Mouse (Mus musculus) adrenal gland, postnatal 14 days (tissue): ENCODE measurements around the gene Arf3. TPM values are rescaled to one million over a fixed set of nuclear protein-coding genes. Genes with fewer than 3 reads are reported as not detected.
A peak's percentile ranks its signal among the peaks of the same experiment; 100 is the strongest.

Experiments
- DNase-seq: peaks from one replicate; pipeline ENCODE4 v3.0.0; 2021; ENCODE audit warnings: mixed read lengths
- total RNA-seq: library from RNA; stranded (reverse); gene quantifications from 2 replicates; pipeline ENCODE4 v1.2.3, GENCODE M21; 2021

Arf3 gene
- total RNA-seq, 1 experiment from 2014 or later: 98.5 TPM

GRCm38 (mm10) chr15:98722191-98722590, 40.8 kb downstream of the Arf3 start:
- no peak for DNase-seq

- DNase-seq: no peak
These were observed 45.7 kb downstream of the Arf3 start for GRCm38 (mm10) chr15:98717301-98717700.

- DNase-seq: peak; percentile 40
These were observed 48.8 kb downstream of the Arf3 start for GRCm38 (mm10) chr15:98714230-98714652.

GRCm38 (mm10) chr15:98710442-98710841, 52.6 kb downstream of the Arf3 start:
- DNase-seq: peak; percentile 87

GRCm38 (mm10) chr15:98707766-98708372, 55.1 kb downstream of the Arf3 start, which contains the start of gene Ccdc65:
Gene Ccdc65 (plus strand): TSS chr15:98708207.
- peak; percentile 92 for DNase-seq

- no peak for DNase-seq
These were observed 58.7 kb downstream of the Arf3 start for GRCm38 (mm10) chr15:98704312-98704711.

- peak; percentile 94 for DNase-seq
These were observed 63.6 kb downstream of the Arf3 start for GRCm38 (mm10) chr15:98699190-98700105.

GRCm38 (mm10) chr15:98696216-98696615, 66.8 kb downstream of the Arf3 start:
- DNase-seq: no peak

GRCm38 (mm10) chr15:98695726-98696125, 67.3 kb downstream of the Arf3 start:
- DNase-seq: peak; percentile 36

GRCm38 (mm10) chr15:98692171-98692715, 70.8 kb downstream of the Arf3 start:
- peak; percentile 40 for DNase-seq

GRCm38 (mm10) chr15:98691486-98692147, 71.4 kb downstream of the Arf3 start:
- DNase-seq: no peak

- no peak for DNase-seq
These were observed 73.3 kb downstream of the Arf3 start for GRCm38 (mm10) chr15:98689682-98690081.

Other genes starting within 250 kb of the Arf3 start
- 72.5 and 85.8 TPM in 2 replicates for gene Kansl2, start 228.9 kb downstream of the Arf3 start, total RNA-seq
- gene Ccnt1, start 192.3 kb downstream of the Arf3 start, total RNA-seq: 57.0 and 57.3 TPM in 2 replicates
- gene 4930415O20Rik, start 192.2 kb downstream of the Arf3 start, total RNA-seq: 1.1 TPM in 1 of 2 replicates, not detected in the other
- 73.8 and 86.1 TPM in 2 replicates for gene Adcy6, start 153.1 kb downstream of the Arf3 start, total RNA-seq
- 12.0 and 18.2 TPM in 2 replicates for gene Cacnb3, start 132.4 kb downstream of the Arf3 start, total RNA-seq
- 85.2 and 87.5 TPM in 2 replicates for gene Ddx23, start 100.3 kb downstream of the Arf3 start, total RNA-seq
- 2.1 and 3.6 TPM in 2 replicates for gene Rnd1, start 85.8 kb downstream of the Arf3 start, total RNA-seq
- 0.96 and 0.98 TPM in 2 replicates for gene Ccdc65, start 55.0 kb downstream of the Arf3 start, total RNA-seq
- gene Fkbp11, start 35.0 kb downstream of the Arf3 start, total RNA-seq: 7.2 and 7.7 TPM in 2 replicates
- 0.48 and 0.79 TPM in 2 replicates for gene Wnt10b, start 14.9 kb upstream of the Arf3 start, total RNA-seq
- not detected in 2 replicates for gene Wnt1, start 26.6 kb upstream of the Arf3 start, total RNA-seq
- gene Ddn, start 46.3 kb upstream of the Arf3 start, total RNA-seq: 0.11 TPM in 1 of 2 replicates, not detected in the other
- gene Prkag1, start 68.3 kb upstream of the Arf3 start, total RNA-seq: 59.1 and 62.5 TPM in 2 replicates
- gene Kmt2d, start 108.0 kb upstream of the Arf3 start, total RNA-seq: 64.0 and 66.6 TPM in 2 replicates
- gene Rhebl1, start 131.3 kb upstream of the Arf3 start, total RNA-seq: 3.0 and 3.6 TPM in 2 replicates
- 1.9 and 3.5 TPM in 2 replicates for gene Dhh, start 135.3 kb upstream of the Arf3 start, total RNA-seq
- gene Lmbr1l, start 155.0 kb upstream of the Arf3 start, total RNA-seq: 21.4 and 26.3 TPM in 2 replicates
- gene Tuba1b, start 171.4 kb upstream of the Arf3 start, total RNA-seq: 337 and 342 TPM in 2 replicates
- not detected in 2 replicates for gene Gm49450, start 190.3 kb upstream of the Arf3 start, total RNA-seq
- 124 and 185 TPM in 2 replicates for gene Tuba1a, start 190.5 kb upstream of the Arf3 start, total RNA-seq